Mouse (Mus musculus): ENCODE measurements around the gene Cdc14a.

DNA sequence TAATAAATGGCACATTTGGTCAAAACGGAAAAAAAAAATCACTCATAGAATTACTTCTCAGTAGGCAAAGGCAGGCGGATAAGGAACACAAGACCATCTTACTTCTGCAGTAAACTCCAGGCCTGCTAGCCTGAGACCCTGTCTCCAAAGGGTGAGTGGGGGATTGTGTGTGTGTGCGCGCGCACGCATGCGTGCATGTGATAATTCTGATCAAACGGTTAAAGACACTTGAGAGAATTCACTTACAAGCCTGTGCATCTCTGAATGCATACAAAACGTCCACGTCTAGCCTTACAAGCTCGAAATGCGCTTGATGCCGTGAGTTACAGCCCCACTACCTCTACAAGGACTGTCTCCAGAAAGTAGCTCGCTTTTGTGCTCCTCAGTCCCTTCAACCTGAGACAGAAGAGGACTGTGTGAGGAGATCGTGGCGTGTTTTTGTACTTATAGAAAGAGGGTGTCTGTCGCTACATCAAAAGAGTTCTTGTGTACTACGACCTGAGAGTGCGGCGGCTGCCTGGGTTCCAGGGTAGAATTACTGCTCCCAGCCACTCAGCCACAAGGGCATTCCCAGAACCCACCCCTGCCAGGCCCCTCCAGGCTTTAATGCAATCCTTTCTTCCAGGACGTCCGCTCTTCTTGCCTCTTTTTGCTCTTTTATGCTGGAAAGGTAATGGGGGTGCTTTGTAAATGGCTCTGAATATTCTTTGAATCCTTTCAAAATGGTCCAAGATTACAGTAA is 24.3 kb downstream of the Cdc14a start:
- TF ChIP-seq CTCF (IDR thresholded peaks at IDR 0.05; ENCODE audit: borderline replicate concordance, extremely low read depth, insufficient read depth, insufficient read length) (no peak), POLR2A (IDR thresholded peaks at IDR 0.05; ENCODE audit: borderline replicate concordance, extremely low read depth, insufficient read depth, insufficient read length, poor library complexity, severe bottlenecking) (no peak)
